Mouse (Mus musculus) myocyte (in vitro differentiated cells): Measurements from ENCODE around the gene Igf2bp3. TPM values are rescaled to one million over a fixed set of nuclear protein-coding genes. Genes with fewer than 3 reads are reported as not detected.

ENCODE experiments used
- H3K27me3 ChIP-seq: one replicate; pipeline ENCODE4 v1.6.1; 2011; ENCODE audit not compliant: control insufficient read depth, insufficient read depth, insufficient read length
- H3K36me3 ChIP-seq: one replicate; pipeline ENCODE4 v1.6.1; 2011; ENCODE audit not compliant: control insufficient read depth, insufficient read depth
- H3K4me2 ChIP-seq: one replicate; pipeline ENCODE4 v1.6.1; 2011; ENCODE audit warnings: low read depth, control low read depth
- H3K4me3 ChIP-seq: one replicate; pipeline ENCODE4 v1.5.1; 2011; ENCODE audit warnings: mild to moderate bottlenecking, control low read depth, moderate library complexity
- H3K79me2 ChIP-seq: one replicate; pipeline ENCODE4 v1.6.1; 2011; ENCODE audit not compliant: control insufficient read depth, insufficient read depth
- H3ac ChIP-seq: one replicate; pipeline ENCODE4 v1.6.1; 2011; ENCODE audit not compliant: control insufficient read depth, insufficient read length
- CEBPB ChIP-seq: IDR thresholded peaks from 2 replicates; pipeline ENCODE4 v1.6.1; 2011; ENCODE audit warnings: mild to moderate bottlenecking, moderate library complexity; ENCODE audit not compliant: poor library complexity, insufficient read depth, severe bottlenecking
- E2F4 ChIP-seq: IDR thresholded peaks from one replicate; pipeline ENCODE4 v1.6.1; 2011; ENCODE audit warnings: mild to moderate bottlenecking, control low read depth, moderate library complexity; ENCODE audit not compliant: insufficient read depth
- MAX ChIP-seq: IDR thresholded peaks from one replicate; pipeline ENCODE4 v1.6.1; 2011; ENCODE audit warnings: low read depth, mild to moderate bottlenecking, control low read depth
- MYOD1 ChIP-seq, 3 experiments: IDR thresholded peaks; one replicate each; pipeline ENCODE4 v1.6.1; 2011; ENCODE audit warnings: control low read depth in 2 of 3, low read depth in 2 of 3, mild to moderate bottlenecking in 2 of 3, moderate library complexity in 1 of 3; ENCODE audit not compliant: insufficient read length in 2 of 3, control insufficient read depth in 1 of 3
- MYOG ChIP-seq, 3 experiments: IDR thresholded peaks; one replicate each; pipeline ENCODE4 v1.6.1; 2011; ENCODE audit warnings: control low read depth in 2 of 3, low read depth in 2 of 3, mild to moderate bottlenecking in 2 of 3; ENCODE audit not compliant: insufficient read length in 2 of 3, control insufficient read depth in 1 of 3, insufficient read depth in 1 of 3
- POLR2A ChIP-seq: IDR thresholded peaks from one replicate; pipeline ENCODE4 v1.6.1; 2011; ENCODE audit warnings: low read depth, mild to moderate bottlenecking, control low read depth, moderate library complexity; ENCODE audit not compliant: insufficient read length
- POLR2AphosphoS2 ChIP-seq: IDR thresholded peaks from one replicate; pipeline ENCODE4 v1.6.1; 2011; ENCODE audit warnings: low read depth, control low read depth; ENCODE audit not compliant: insufficient read length
- REST ChIP-seq: IDR thresholded peaks from one replicate; pipeline ENCODE4 v1.6.1; 2011; ENCODE audit warnings: mild to moderate bottlenecking, control low read depth, moderate library complexity; ENCODE audit not compliant: insufficient read depth, insufficient read length
- SRF ChIP-seq: IDR thresholded peaks from one replicate; pipeline ENCODE4 v1.6.1; 2011; ENCODE audit warnings: low read depth; ENCODE audit not compliant: control insufficient read depth, insufficient read length
- TCF12 ChIP-seq: IDR thresholded peaks from one replicate; pipeline ENCODE4 v1.6.1; 2011; ENCODE audit warnings: mild to moderate bottlenecking, control low read depth; ENCODE audit not compliant: poor library complexity, insufficient read depth, severe bottlenecking
- TCF3 ChIP-seq: IDR thresholded peaks from one replicate; pipeline ENCODE4 v1.6.1; 2011; ENCODE audit warnings: low read depth, control low read depth; ENCODE audit not compliant: insufficient read length
- USF1 ChIP-seq: IDR thresholded peaks from one replicate; pipeline ENCODE4 v1.6.1; 2011; ENCODE audit warnings: low read depth, mild to moderate bottlenecking, control low read depth, moderate library complexity
- polyA plus RNA-seq: library from polyadenylated mRNA; unstranded; fragments of >200 nt; fragmentation: generic; extraction: Trizol; gene quantifications from one replicate; pipeline ENCODE4 v1.2.1, GENCODE M21; 2012; ENCODE audit warnings: missing spikeins

Igf2bp3 gene
- polyA plus RNA-seq, 1 experiment: 0.26 TPM

DNA sequence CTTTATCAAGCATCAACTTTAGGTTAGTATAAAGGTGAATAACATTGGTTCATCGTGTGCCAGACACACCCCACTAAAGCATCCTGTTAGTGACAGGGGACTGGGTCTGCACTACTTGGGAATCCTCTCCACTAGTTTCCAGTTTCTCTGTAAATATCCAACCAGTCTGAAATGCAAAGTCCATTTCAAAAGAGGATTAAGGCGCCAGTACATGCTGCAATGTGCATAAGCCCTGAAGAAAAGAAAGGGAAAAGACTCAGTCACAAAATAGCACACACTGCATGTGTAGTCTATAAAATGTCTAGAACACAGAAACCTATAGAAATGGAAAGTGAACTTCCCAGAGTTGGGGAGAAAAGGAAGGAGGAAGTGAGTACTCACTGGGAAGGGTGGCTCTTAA, 68.3 kb downstream of the Igf2bp3 start:
- TF ChIP-seq MAX (no peak), TCF3 (no peak), SRF (no peak), REST (no peak), CEBPB (no peak), TCF12 (no peak), POLR2A (no peak), MYOD1 (IDR thresholded peaks at IDR 0.05; ENCODE audit: control insufficient read depth in 1 of 3, insufficient read length in 2 of 3, low read depth in 2 of 3) (no peak), POLR2AphosphoS2 (no peak), E2F4 (no peak), MYOG (IDR thresholded peaks at IDR 0.05; ENCODE audit: control insufficient read depth in 1 of 3, insufficient read depth in 1 of 3, insufficient read length in 2 of 3, low read depth in 2 of 3) (no peak), USF1 (no peak)
- no peak overlapping the region for H3K4me3 ChIP-seq
- H3K79me2 ChIP-seq: no peaks in the 10 kb centered on the region
- H3K4me2 ChIP-seq: no peak overlapping the region
- H3ac ChIP-seq: no peak overlapping the region
- no peaks in the 10 kb centered on the region for H3K36me3 ChIP-seq
- H3K27me3 ChIP-seq: peaks cover 18% of the 10 kb centered on the region

DNA sequence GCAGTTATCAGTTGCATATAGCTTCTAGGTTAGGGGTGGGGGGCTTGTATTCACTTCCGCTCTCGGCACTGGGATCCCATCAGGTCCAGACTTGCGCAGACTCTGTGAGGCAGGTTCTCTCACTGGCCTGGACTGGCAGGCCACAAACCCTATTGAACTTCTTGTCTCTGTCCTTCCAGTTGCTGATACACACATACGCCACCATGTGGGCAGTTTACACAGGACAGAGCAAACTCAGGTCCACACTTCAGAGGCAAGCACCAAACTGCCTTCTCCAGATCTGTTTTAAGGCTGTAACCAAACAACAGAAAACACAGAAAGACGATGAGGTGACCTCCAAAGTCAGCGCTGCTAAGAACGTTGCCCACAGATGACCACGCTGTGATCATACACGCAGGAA, 72.3 kb downstream of the Igf2bp3 start:
- Histone ChIP-seq H3K27me3 (no peaks in the 10 kb centered on the region), H3K36me3 (no peaks in the 10 kb centered on the region), H3K79me2 (no peaks in the 10 kb centered on the region), H3K4me2 (no peak overlapping the region), H3K4me3 (no peak overlapping the region), H3ac (no peak overlapping the region)
- TF ChIP-seq TCF12: no peak
- no peak for TF ChIP-seq SRF
- TF ChIP-seq POLR2A: no peak
- TF ChIP-seq MYOD1 (IDR thresholded peaks at IDR 0.05; ENCODE audit: control insufficient read depth in 1 of 3, insufficient read length in 2 of 3, low read depth in 2 of 3): no peak
- TF ChIP-seq CEBPB: no peak

- no peaks in the 10 kb centered on the region for H3K79me2 ChIP-seq
- TF ChIP-seq CEBPB (peak; percentile 48; the same call in 1 of the 2 replicates), MAX (no peak)
- no peak overlapping the region for H3ac ChIP-seq
- no peak overlapping the region for H3K4me2 ChIP-seq
- H3K36me3 ChIP-seq: no peaks in the 10 kb centered on the region
- H3K27me3 ChIP-seq: no peaks in the 10 kb centered on the region
- no peak overlapping the region for H3K4me3 ChIP-seq
Observed at GRCm38 (mm10) chr6:49141125-49141524, 73.6 kb downstream of the Igf2bp3 start.

- Histone ChIP-seq H3K4me2 (no peak overlapping the region), H3K79me2 (no peaks in the 10 kb centered on the region), H3K4me3 (no peak overlapping the region), H3ac (no peak overlapping the region), H3K36me3 (no peaks in the 10 kb centered on the region), H3K27me3 (peaks cover 8% of the 10 kb centered on the region)
- TF ChIP-seq POLR2AphosphoS2 (no peak), TCF3 (no peak), E2F4 (no peak), SRF (no peak), POLR2A (no peak), MYOD1 (IDR thresholded peaks at IDR 0.05; ENCODE audit: control insufficient read depth in 1 of 3, insufficient read length in 2 of 3, low read depth in 2 of 3) (no peak), TCF12 (no peak), MAX (no peak), REST (no peak)
Observed at GRCm38 (mm10) chr6:49138159-49139051, 76.4 kb downstream of the Igf2bp3 start.

- no peaks in the 10 kb centered on the region for H3K36me3 ChIP-seq
- no peak overlapping the region for H3K4me2 ChIP-seq
- no peaks in the 10 kb centered on the region for H3K79me2 ChIP-seq
- H3K27me3 ChIP-seq: peaks cover 15% of the 10 kb centered on the region
- no peak overlapping the region for H3K4me3 ChIP-seq
- no peak overlapping the region for H3ac ChIP-seq
- TF ChIP-seq MAX (no peak), TCF3 (no peak), USF1 (no peak), MYOG (IDR thresholded peaks at IDR 0.05; ENCODE audit: control insufficient read depth in 1 of 3, insufficient read depth in 1 of 3, insufficient read length in 2 of 3, low read depth in 2 of 3) (no peak), MYOD1 (IDR thresholded peaks at IDR 0.05; ENCODE audit: control insufficient read depth in 1 of 3, insufficient read length in 2 of 3, low read depth in 2 of 3) (no peak)
Observed at GRCm38 (mm10) chr6:49136739-49137138, 78.0 kb downstream of the Igf2bp3 start.
